Mouse (Mus musculus) limb, embryonic 14.5 days (tissue): ENCODE data around the gene Gm20219. TPM values are rescaled to one million over a fixed set of nuclear protein-coding genes. Genes with fewer than 3 reads are reported as not detected.

Experiments
- ATAC-seq: fragments of 200-750 bp; cut with Nextera tagmentation; 2 replicates; pipeline ENCODE4 v1.8.0; 2017; ENCODE audit warnings: low read depth, moderate number of reproducible peaks, moderate TSS enrichment; ENCODE audit not compliant: low FRiP score
- DNase-seq: peaks from one replicate; pipeline ENCODE4 v3.0.0-alpha.2; 2015; ENCODE audit warnings: low spot score
- H3K27ac ChIP-seq: fragments of 300-500 bp; sonication (generic); replicated peaks from 2 replicates; pipeline ENCODE4 v1.5.1; 2014; ENCODE audit warnings: low read depth, mild to moderate bottlenecking, low read length, moderate library complexity, mixed read lengths
- H3K27me3 ChIP-seq: fragments of 300-500 bp; sonication (generic); 2 replicates; pipeline ENCODE4 v1.6.1; 2014; ENCODE audit warnings: low read length, mixed read lengths; ENCODE audit not compliant: control insufficient read depth, insufficient read depth
- H3K36me3 ChIP-seq: fragments of 300-500 bp; sonication (generic); 2 replicates; pipeline ENCODE4 v1.6.1; 2014; ENCODE audit warnings: mild to moderate bottlenecking, low read length, moderate library complexity, mixed read lengths; ENCODE audit not compliant: control insufficient read depth, insufficient read depth
- H3K4me1 ChIP-seq: fragments of 300-500 bp; sonication (generic); 2 replicates; pipeline ENCODE4 v1.6.1; 2014; ENCODE audit warnings: antibody characterized with exemption, low read length, mixed read lengths; ENCODE audit not compliant: control insufficient read depth, insufficient read depth
- H3K4me2 ChIP-seq: fragments of 300-500 bp; sonication (generic); replicated peaks from 2 replicates; pipeline ENCODE4 v1.6.1; 2014; ENCODE audit warnings: low read depth, mild to moderate bottlenecking, low read length, moderate library complexity; ENCODE audit not compliant: severe bottlenecking
- H3K4me3 ChIP-seq: fragments of 300-500 bp; sonication (generic); replicated peaks from 2 replicates; pipeline ENCODE4 v1.5.1; 2014; ENCODE audit warnings: low read length
- H3K9ac ChIP-seq: fragments of 300-500 bp; sonication (generic); 2 replicates; pipeline ENCODE4 v1.6.1; 2014; ENCODE audit warnings: mild to moderate bottlenecking, low read depth, low read length, moderate library complexity; ENCODE audit not compliant: severe bottlenecking
- H3K9me3 ChIP-seq: fragments of 300-500 bp; sonication (generic); 2 replicates; pipeline ENCODE4 v1.6.1; 2016; ENCODE audit warnings: low read length; ENCODE audit not compliant: control insufficient read depth
- POLR2A ChIP-seq: fragments of 200-500 bp; IDR thresholded peaks from 2 replicates; pipeline ENCODE4 v1.8.0; 2012; ENCODE audit warnings: inconsistent platforms, mild to moderate bottlenecking, moderate library complexity, borderline replicate concordance; ENCODE audit not compliant: insufficient read depth, insufficient read length; ENCODE audit errors: extremely low read depth
- WGBS: fragments of 180-500 bp; shearing (Covaris S2); extraction: QIAGEN DNeasy Blood & Tissue Kit; methylation state at CpG from one replicate; pipeline ENCODE4 v1.1.7; 2014; 5-methylcytosine and 5-hydroxymethylcytosine counted together
- polyA plus RNA-seq, 2 experiments: library from polyadenylated mRNA; depleted of rRNA in 1 of 2; stranded (reverse) in 1 of 2; unstranded in 1 of 2; fragments of >200 nt; fragmentation: Nextera tagmentation in 1 of 2; extraction: Ambion mirVana in 1 of 2; gene quantifications; 2 replicates each; pipeline versions ENCODE4 v1.2.1 to v1.2.3; 2012 to 2014

The Gm20219 gene
- polyA plus RNA-seq, 2 experiments: 7.7 to 9.1 TPM

GRCm38 (mm10) chr17:56588921-56589320 lies 34.7 kb upstream of the Gm20219 start:
- H3K4me3 ChIP-seq: no peak overlapping the region
- no peak for DNase-seq
- no peaks in the 10 kb centered on the region for H3K27me3 ChIP-seq
- 96% methylated on average over 4 of the region's 4 CpGs for WGBS
- peaks cover 15% of the 10 kb centered on the region for H3K4me1 ChIP-seq
- no peaks in the 10 kb centered on the region for H3K9me3 ChIP-seq
- no peak overlapping the region for H3K27ac ChIP-seq
- no peak overlapping the region for H3K4me2 ChIP-seq
- no peak overlapping the region for H3K9ac ChIP-seq
- TF ChIP-seq POLR2A: no peak
- ATAC-seq: no peak
- H3K36me3 ChIP-seq: peaks cover 75% of the 10 kb centered on the region

GRCm38 (mm10) chr17:56587773-56588172 lies 33.6 kb upstream of the Gm20219 start:
- Histone ChIP-seq H3K27ac (no peak overlapping the region), H3K27me3 (no peaks in the 10 kb centered on the region), H3K4me1 (peaks cover 23% of the 10 kb centered on the region), H3K9me3 (no peaks in the 10 kb centered on the region), H3K4me2 (no peak overlapping the region), H3K36me3 (peaks cover 69% of the 10 kb centered on the region), H3K9ac (no peak overlapping the region), H3K4me3 (no peak overlapping the region)
- WGBS: 55% methylated on average over 1 of the region's 1 CpGs
- no peak for TF ChIP-seq POLR2A
- DNase-seq: no peak
- no peak for ATAC-seq

GRCm38 (mm10) chr17:56585171-56585821 lies 31.1 kb upstream of the Gm20219 start:
- DNase-seq (peak; percentile 15), ATAC-seq (no peak)
- peak overlapping the region; percentile 90 for H3K9ac ChIP-seq
- peaks cover 69% of the 10 kb centered on the region for H3K36me3 ChIP-seq
- H3K27ac ChIP-seq: peak overlapping the region; percentile 91
- H3K27me3 ChIP-seq: no peaks in the 10 kb centered on the region
- H3K9me3 ChIP-seq: no peaks in the 10 kb centered on the region
- no peak for TF ChIP-seq POLR2A
- H3K4me3 ChIP-seq: peak overlapping the region; percentile 65
- H3K4me2 ChIP-seq: peak overlapping the region; percentile 85
- WGBS: under 1% methylated on average over 61 of the region's 61 CpGs
- peaks cover 27% of the 10 kb centered on the region for H3K4me1 ChIP-seq

GRCm38 (mm10) chr17:56584257-56585130 lies 30.3 kb upstream of the Gm20219 start, which contains the start of the genes Safb2 and Safb:
TSS of gene Safb2 (minus strand) at chr17:56584585.
TSS of gene Safb (plus strand) at chr17:56584825.
- ATAC-seq (peak; percentile 93), DNase-seq (peak; percentile 98)
- peak within 1 kb of the TSS; percentile 86 for H3K4me3 ChIP-seq
- H3K4me1 ChIP-seq: peaks cover 27% of the 10 kb centered on the region
- under 1% methylated on average over 52 of the region's 101 CpGs for WGBS
- peak within 1 kb of the TSS; percentile 89 for H3K4me2 ChIP-seq
- no peaks in the 10 kb centered on the region for H3K27me3 ChIP-seq
- TF ChIP-seq POLR2A: peak; percentile 68; the same call in 1 of the 2 replicates
- peaks cover 68% of the 10 kb centered on the region for H3K36me3 ChIP-seq
- peak within 1 kb of the TSS; percentile 91 for H3K27ac ChIP-seq
- H3K9ac ChIP-seq: peak within 1 kb of the TSS; percentile 90
- H3K9me3 ChIP-seq: no peaks in the 10 kb centered on the region

GRCm38 (mm10) chr17:56583611-56584256 lies 29.5 kb upstream of the Gm20219 start:
- peak overlapping the region; percentile 86 for H3K4me3 ChIP-seq
- no peaks in the 10 kb centered on the region for H3K27me3 ChIP-seq
- H3K9me3 ChIP-seq: no peaks in the 10 kb centered on the region
- TF ChIP-seq POLR2A: no peak
- no peak for ATAC-seq
- H3K27ac ChIP-seq: peak overlapping the region; percentile 91
- H3K4me1 ChIP-seq: peaks cover 27% of the 10 kb centered on the region
- peak overlapping the region; percentile 89 for H3K4me2 ChIP-seq
- peaks cover 68% of the 10 kb centered on the region for H3K36me3 ChIP-seq
- 5% methylated on average over 18 of the region's 33 CpGs for WGBS
- H3K9ac ChIP-seq: peak overlapping the region; percentile 85
- peak; percentile 20 for DNase-seq
